Comparison of ENCODE assay signal across 1 mouse cellular context in the genomic region with DNA sequence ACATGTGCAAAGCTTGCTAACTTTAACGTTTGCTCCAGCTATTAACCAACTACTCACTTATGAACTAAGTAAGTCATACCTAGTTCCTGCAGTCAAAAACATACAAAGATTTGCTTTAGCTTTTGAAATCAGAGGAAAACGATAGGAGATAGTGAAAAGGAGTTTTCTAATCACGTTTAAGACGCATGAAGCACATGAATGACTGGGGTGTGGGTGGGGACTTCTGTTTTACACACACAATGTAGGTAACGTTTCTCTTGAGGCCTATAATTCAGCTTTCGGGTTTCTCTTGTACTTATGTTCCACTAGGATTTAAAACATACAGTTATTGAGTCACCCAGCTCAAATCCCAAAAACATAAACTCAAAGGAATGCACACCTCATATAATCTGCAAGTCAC.
TF ChIP-seq lines count a peak whose summit lies in the region.

No protein-coding gene starts in this region.

TF ChIP-seq in MEL, 35 proteins besides CTCF, POLR2A, EP300 and RAD21 (continued from another document):
- TF ChIP-seq TBP (IDR thresholded peaks at IDR 0.05; ENCODE audit: low read depth, low read length) (no peak), SIN3A (IDR thresholded peaks at IDR 0.05; ENCODE audit: low read length) (no peak)
